Mouse (Mus musculus): ENCODE results near the gene Gm17555. TPM values are rescaled to one million over a fixed set of nuclear protein-coding genes. Genes with fewer than 3 reads are reported as not detected.
"Not testable (repeated sequence)": the region's sequence is repeated elsewhere in the genome, so short reads cannot be mapped to it uniquely, and the experiment has no call there.

Gene Gm17555
- total RNA-seq (2021): not detected
- long read RNA-seq: 0 reads

GRCm38 (mm10) chr2:126214800-126215199, at the start of gene Gm17555:
Gm17555 (plus strand) TSS chr2:126215100.
- DNase-seq (ENCODE audit: low spot score in 2 of 2): not testable (repeated sequence)

DNA sequence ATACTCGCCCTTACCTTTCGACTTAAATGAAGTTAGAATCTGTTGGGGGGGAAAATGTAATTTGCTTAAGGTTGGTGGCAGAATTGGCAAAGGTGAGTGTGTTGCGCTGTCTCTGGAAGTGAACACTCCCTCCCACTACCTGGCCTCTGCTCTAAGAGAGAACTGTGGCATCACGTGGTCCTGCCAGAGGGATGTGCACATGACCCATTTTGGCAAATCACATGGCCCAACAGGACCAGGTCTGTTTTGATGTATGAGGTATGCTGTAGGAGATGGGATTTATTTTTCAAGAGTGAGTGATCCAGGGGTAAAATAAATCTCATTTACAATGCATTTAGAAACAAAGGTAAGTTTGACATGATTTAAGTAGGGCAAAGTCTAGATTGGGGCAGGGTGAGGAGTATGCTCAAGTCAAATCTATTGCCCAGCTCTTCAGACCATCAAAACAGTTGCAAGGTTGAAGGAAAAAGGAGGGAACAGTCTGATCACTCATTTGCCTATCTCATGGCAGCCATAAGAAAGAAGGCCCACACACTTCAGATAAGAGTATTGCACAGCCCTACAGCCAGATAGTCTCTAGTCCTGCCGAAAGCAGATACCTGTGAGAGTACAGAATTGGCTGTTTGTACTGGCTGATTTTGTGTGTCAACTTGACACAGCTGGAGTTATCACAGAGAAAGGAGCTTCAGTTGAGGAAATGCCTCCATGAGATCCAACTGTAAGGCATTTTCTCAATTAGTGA, 49.5 kb upstream of the Gm17555 start:
- DNase-seq (ENCODE audit: low spot score in 2 of 2): no peak

DNA sequence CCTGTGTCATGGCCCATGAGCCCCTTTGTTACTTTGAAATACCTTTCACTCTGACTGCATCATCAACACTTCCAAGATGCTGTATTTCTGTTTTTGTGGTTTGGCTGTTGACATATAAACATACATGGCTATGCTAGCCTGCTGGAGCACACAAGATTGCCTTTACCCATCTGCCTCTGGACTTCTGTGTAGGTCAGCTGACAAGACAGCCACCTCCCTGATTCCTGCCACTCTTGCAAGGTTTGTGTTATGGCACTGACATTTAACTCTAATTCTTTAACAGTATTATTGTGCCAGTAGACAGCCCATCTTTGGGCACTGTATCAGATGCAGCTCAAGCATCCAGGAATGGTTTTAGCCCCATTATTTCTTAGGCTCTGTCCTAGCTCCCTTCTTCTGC, 48.6 kb upstream of the Gm17555 start:
- DNase-seq (ENCODE audit: low spot score in 2 of 2): no peak

GRCm38 (mm10) chr2:126166848-126167617, 47.9 kb upstream of the Gm17555 start:
- DNase-seq (ENCODE audit: low spot score in 2 of 2): no peak

DNA sequence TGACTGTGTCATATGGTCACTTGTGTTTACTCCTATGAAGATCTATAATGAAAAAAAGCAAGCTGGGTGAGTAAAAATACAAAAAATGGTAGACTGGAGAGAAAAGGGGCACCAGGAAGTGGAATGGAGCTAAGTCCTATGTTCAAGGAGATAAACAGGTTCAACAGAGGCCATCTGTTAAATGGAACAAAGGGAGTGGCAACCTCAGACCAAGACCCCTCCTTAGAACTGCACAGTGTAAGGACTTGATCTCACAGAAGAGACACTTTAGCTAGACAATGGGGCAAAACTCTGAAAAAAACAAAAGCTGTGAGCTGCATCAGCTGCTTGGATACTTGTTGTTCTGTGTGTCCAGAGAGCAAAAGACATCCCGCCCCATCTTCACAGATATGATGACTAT, 43.5 kb upstream of the Gm17555 start:
- no peak for DNase-seq (ENCODE audit: low spot score in 2 of 2)

- DNase-seq (ENCODE audit: low spot score in 2 of 2): no peak
Observed at GRCm38 (mm10) chr2:126191306-126191705, 23.6 kb upstream of the Gm17555 start.

DNA sequence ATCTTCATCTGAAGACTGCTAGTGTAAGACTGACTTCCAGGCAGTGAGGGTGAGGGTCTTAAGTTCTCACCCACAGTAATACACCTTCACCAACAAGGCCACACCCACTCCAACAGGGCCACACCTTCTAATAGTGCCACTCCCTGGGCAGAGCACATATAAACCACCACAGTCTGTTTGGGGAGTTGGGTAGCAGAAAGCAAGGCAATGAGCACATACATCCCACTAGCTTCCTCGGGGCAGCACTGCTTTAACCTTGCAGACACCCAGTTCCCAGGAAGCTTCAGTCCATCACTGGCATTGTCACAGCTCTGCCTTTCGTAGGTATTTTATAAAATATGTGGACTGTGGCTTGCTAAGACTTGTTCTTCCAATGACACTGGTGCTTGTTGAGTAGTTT, 22.8 kb upstream of the Gm17555 start:
- DNase-seq (ENCODE audit: low spot score in 2 of 2): no peak

GRCm38 (mm10) chr2:126195631-126196356, 19.1 kb upstream of the Gm17555 start:
- no peak for DNase-seq (ENCODE audit: low spot score in 2 of 2)

GRCm38 (mm10) chr2:126198971-126199370, 15.9 kb upstream of the Gm17555 start:
- DNase-seq (ENCODE audit: low spot score in 2 of 2): no peak

DNA sequence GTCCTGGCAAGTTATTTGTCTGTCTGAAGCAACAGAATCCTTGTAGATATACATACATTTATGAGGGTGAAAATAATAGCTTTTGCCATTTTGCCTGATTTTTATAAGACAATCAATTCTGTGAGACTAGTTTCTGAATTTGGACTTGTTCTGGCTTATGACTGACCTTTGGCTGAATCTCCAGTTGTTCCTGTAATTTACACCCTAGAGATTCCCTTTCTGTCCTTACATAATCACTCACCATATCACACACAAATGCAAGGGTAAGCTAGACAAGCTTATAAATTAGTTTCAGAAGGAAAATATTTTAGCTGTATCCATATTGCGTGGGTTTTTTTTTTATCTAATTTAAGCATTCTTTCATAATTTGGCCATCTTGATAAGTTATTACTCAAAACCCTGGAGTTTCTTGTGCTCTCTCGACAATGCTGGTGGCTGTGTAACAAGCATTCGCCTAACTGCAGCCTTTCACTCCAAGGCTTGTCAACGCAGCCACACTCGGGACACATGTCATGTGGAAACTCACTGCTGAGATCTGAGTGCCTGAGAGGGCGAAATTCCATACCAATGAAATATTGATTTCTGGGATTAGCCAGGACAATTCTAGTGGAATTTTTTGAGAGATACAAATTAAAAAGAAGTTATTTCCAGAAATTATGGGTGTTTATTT, 3.8 kb upstream of the Gm17555 start:
- no peak for DNase-seq (ENCODE audit: low spot score in 2 of 2)

DNA sequence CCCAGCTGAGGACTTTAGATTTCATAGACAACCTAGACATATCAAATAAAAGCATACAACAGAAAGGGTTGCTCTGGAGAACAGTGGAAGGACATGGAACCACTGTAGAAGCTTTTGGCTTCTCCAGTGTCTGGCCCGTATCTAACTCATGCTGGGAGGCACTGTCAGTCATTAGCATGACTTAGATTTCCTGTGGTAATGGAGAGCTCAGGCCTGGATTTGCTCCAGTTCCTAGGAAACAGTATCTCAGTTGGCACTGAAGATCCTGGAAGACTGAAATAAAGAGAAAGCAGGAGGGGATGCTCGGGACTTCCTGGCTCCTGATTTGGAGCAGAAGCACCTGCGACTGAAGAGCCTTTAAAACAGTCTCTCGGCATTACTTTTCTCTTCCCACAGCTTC, 12.7 kb downstream of the Gm17555 start:
- no peak for DNase-seq (ENCODE audit: low spot score in 2 of 2)

DNA sequence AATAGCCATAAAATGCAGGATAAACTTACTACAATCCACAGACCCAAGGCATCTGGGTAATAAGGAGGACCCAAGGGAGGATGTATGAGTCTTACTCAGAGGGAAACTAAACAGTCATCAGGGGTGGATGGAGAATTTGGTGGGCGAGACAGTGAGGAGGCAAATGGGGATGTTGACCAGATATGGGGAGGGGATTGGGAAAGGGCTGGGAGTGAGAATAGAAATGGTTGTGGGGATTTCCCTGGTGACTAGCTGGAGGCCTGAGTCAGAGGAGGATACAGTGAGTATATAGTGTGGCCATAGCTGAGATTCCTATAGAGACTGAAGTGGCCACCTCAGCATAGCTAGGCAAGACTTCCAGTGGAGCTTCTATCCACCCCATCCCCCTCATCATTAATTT, 16.8 kb downstream of the Gm17555 start:
- no peak for DNase-seq (ENCODE audit: low spot score in 2 of 2)

- no peak for DNase-seq (ENCODE audit: low spot score in 2 of 2)
Observed at GRCm38 (mm10) chr2:126236905-126237304, 22.0 kb downstream of the Gm17555 start.

DNA sequence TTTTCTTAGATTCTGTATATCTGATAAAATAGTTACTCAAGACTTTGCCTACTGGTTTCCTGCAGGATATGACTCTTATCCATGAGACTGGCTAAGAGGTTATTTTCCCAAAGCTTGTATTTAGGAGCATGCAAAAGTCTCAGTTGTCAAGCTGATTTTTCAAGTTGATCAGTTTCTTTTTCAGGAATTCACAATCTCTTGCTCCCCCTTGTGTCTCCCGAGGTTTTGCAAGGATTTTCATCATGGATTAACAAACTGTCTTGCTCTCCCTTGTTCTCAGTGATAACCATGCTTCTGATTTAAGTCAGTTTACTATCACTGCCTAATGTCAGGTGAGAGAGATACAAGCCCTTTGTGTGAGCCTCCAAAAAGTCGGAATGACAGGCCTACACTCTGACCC, 30.5 kb downstream of the Gm17555 start:
- peak; percentile 12 to 65 for DNase-seq (ENCODE audit: low spot score in 2 of 2)

DNA sequence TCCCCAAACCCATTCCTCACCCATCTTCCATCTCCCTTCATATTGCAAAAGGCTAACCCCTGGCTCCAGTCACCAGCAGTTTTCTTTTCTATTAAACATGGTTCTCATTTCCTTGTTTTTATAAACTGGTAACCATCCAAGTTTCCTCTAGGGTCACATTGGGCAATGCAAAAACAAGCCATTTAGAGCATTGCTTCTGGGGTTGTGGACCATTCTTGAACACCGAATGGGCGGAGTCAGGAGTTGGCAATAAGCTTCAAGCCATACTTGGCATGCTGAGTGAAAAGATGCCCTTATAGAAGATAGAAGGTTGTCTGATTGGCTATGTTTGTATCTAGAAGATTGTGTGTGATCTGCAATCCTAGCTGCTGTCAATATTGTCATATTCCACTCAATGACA, 33.6 kb downstream of the Gm17555 start:
- DNase-seq (ENCODE audit: low spot score in 2 of 2): no peak

DNA sequence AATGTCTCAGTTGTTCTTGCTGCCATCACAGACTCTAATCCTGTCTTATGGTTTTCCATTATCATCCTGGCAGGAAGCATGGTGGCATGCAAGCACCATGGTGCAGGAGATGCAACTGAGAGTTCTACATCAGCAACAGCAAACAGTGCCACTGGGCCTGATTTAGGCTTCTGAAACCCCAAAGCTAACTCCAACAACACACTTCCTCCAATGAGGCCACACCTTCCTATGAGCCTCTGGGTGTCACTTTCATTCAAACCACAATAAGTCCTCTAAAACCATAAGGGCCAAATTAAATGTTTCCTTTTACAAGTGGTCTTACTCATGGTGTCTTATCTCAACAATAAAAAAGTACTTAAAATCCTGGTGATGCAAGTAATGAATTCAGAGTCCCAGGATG, 37.3 kb downstream of the Gm17555 start:
- DNase-seq (ENCODE audit: low spot score in 2 of 2): no peak

Other genes with a start within 250 kb of the Gm17555 start
- gene Fgf7, start 180.4 kb upstream of the Gm17555 start, total RNA-seq (2021): under 1 TPM; 0.54 to 0.99 TPM
- under 1 TPM in 1 of 2 experiments, not detected in 1; 0.20 TPM for gene Fam227b, start 63.1 kb upstream of the Gm17555 start, total RNA-seq (2021)
- gene Dtwd1, start 63.0 kb upstream of the Gm17555 start, total RNA-seq (2021): 10 to 100 TPM; 13.9 to 16.4 TPM

Data from layer of hippocampus, adult 18-20 months (tissue).